Mouse (Mus musculus) CH12.LX (cell line): ENCODE results near the gene Tmem178b. TPM values are rescaled to one million over a fixed set of nuclear protein-coding genes. Genes with fewer than 3 reads are reported as not detected.

ENCODE experiments used
- DNase-seq: peaks from one replicate; pipeline ENCODE4 v3.0.0-alpha.2; 2013; ENCODE audit errors: extremely low read depth
- H3K27ac ChIP-seq: 2 replicates; pipeline ENCODE4 v1.5.1; 2012; ENCODE audit warnings: low read depth, mild to moderate bottlenecking, control low read depth, moderate library complexity; ENCODE audit not compliant: insufficient read depth
- H3K27me3 ChIP-seq: replicated peaks from 2 replicates; pipeline ENCODE3; 2012; ENCODE audit warnings: inconsistent platforms
- H3K36me3 ChIP-seq, 2 experiments: replicated peaks in 1 of 2; 2 replicates each; pipeline versions ENCODE3 to v1.6.1; 2012; ENCODE audit warnings: inconsistent platforms in 1 of 2, low read length in 1 of 2, mild to moderate bottlenecking in 1 of 2, mixed read lengths in 1 of 2, moderate library complexity in 1 of 2; ENCODE audit not compliant: control insufficient read depth in 1 of 2, insufficient read depth in 1 of 2
- H3K4me1 ChIP-seq, 2 experiments: 2 replicates each; pipeline ENCODE4 v1.6.1; 2012; ENCODE audit warnings: inconsistent platforms in 1 of 2, moderate library complexity in 1 of 2; ENCODE audit not compliant: insufficient read depth in 2 of 2, control insufficient read depth in 1 of 2
- H3K4me2 ChIP-seq: 2 replicates; pipeline ENCODE4 v1.6.1; 2012; ENCODE audit warnings: low read depth, mild to moderate bottlenecking, control low read depth; ENCODE audit not compliant: poor library complexity, insufficient read depth, severe bottlenecking
- H3K4me3 ChIP-seq, 3 experiments: fragments of 150-350 bp in 1 of 3; sonication (generic) in 1 of 3; replicated peaks in 1 of 3; 2 replicates each; pipeline versions ENCODE3 to v1.5.1; 2011 to 2012; ENCODE audit warnings: low read depth in 2 of 3, low read length in 2 of 3, mild to moderate bottlenecking in 2 of 3, moderate library complexity in 2 of 3, control low read depth in 1 of 3, improper control_type of control experiment in 1 of 3, inconsistent platforms in 1 of 3, mixed read lengths in 1 of 3; ENCODE audit not compliant: poor library complexity in 1 of 3
- H3K79me2 ChIP-seq: replicated peaks from 2 replicates; pipeline ENCODE4 v1.6.1; 2012; ENCODE audit warnings: mild to moderate bottlenecking, moderate library complexity; ENCODE audit not compliant: control insufficient read depth, poor library complexity, insufficient read depth, severe bottlenecking; ENCODE audit errors: extremely low read depth
- H3K9ac ChIP-seq: 2 replicates; pipeline ENCODE4 v1.6.1; 2012; ENCODE audit warnings: low read depth, mild to moderate bottlenecking, control low read depth, moderate library complexity; ENCODE audit not compliant: insufficient read depth
- H3K9me3 ChIP-seq: replicated peaks from 2 replicates; pipeline ENCODE3; 2012; ENCODE audit warnings: low read length, inconsistent platforms, mixed read lengths
- BHLHE40 ChIP-seq: IDR thresholded peaks from 2 replicates; pipeline ENCODE4 v1.6.1; 2011; ENCODE audit warnings: mild to moderate bottlenecking, low read depth, low read length, improper control_type of control experiment
- CHD2 ChIP-seq: IDR thresholded peaks from 2 replicates; pipeline ENCODE4 v1.6.1; 2011; ENCODE audit warnings: low read length, improper control_type of control experiment
- CTCF ChIP-seq, 2 experiments: IDR thresholded peaks in 1 of 2; conservative IDR thresholded peaks in 1 of 2; 2 replicates each; pipeline ENCODE4 v1.5.1; 2011 to 2012; ENCODE audit warnings: low read depth in 2 of 2, low read length in 2 of 2, improper control_type of control experiment in 1 of 2, inconsistent platforms in 1 of 2, mild to moderate bottlenecking in 1 of 2, moderate library complexity in 1 of 2
- EP300 ChIP-seq: IDR thresholded peaks from 2 replicates; pipeline ENCODE4 v1.6.1; 2011; ENCODE audit warnings: low read length, improper control_type of control experiment
- ETS1 ChIP-seq: conservative IDR thresholded peaks from 2 replicates; pipeline ENCODE4 v1.6.1; 2012; ENCODE audit warnings: low read depth, mild to moderate bottlenecking, inconsistent platforms, low read length, improper control_type of control experiment, moderate library complexity
- GABPA ChIP-seq: IDR thresholded peaks from 2 replicates; pipeline ENCODE4 v1.6.1; 2012; ENCODE audit warnings: low read depth, low read length, improper control_type of control experiment, inconsistent platforms; ENCODE audit not compliant: insufficient replicate concordance
- KAT2A ChIP-seq: IDR thresholded peaks from 2 replicates; pipeline ENCODE4 v1.6.1; 2012; ENCODE audit warnings: low read length, improper control_type of control experiment, inconsistent platforms; ENCODE audit not compliant: insufficient replicate concordance
- MAX ChIP-seq: IDR thresholded peaks from 2 replicates; pipeline ENCODE4 v1.6.1; 2011; ENCODE audit warnings: low read length, improper control_type of control experiment
- MAZ ChIP-seq: IDR thresholded peaks from 2 replicates; pipeline ENCODE4 v1.6.1; 2012; ENCODE audit warnings: low read depth, mild to moderate bottlenecking, inconsistent platforms, low read length, improper control_type of control experiment, moderate library complexity
- MEF2A ChIP-seq: IDR thresholded peaks from 2 replicates; pipeline ENCODE4 v1.6.1; 2014; ENCODE audit warnings: low read depth, mild to moderate bottlenecking, inconsistent platforms, low read length, improper control_type of control experiment, borderline replicate concordance
- MXI1 ChIP-seq: IDR thresholded peaks from 2 replicates; pipeline ENCODE4 v1.6.1; 2011; ENCODE audit warnings: mild to moderate bottlenecking, low read depth, low read length, improper control_type of control experiment
- NELFE ChIP-seq: IDR thresholded peaks from 2 replicates; pipeline ENCODE4 v1.6.1; 2011; ENCODE audit warnings: low read depth, low read length, improper control_type of control experiment
- NRF1 ChIP-seq: IDR thresholded peaks from 2 replicates; pipeline ENCODE4 v1.6.1; 2014; ENCODE audit warnings: low read depth, mild to moderate bottlenecking, inconsistent platforms, low read length, improper control_type of control experiment, moderate library complexity
- POLR2AphosphoS2 ChIP-seq: IDR thresholded peaks from 2 replicates; pipeline ENCODE4 v1.6.1; 2011; ENCODE audit warnings: low read depth, low read length, improper control_type of control experiment
- SIN3A ChIP-seq: IDR thresholded peaks from 2 replicates; pipeline ENCODE4 v1.6.1; 2012; ENCODE audit warnings: low read length, improper control_type of control experiment, inconsistent platforms
- TBP ChIP-seq: conservative IDR thresholded peaks from 2 replicates; pipeline ENCODE4 v1.6.1; 2011; ENCODE audit warnings: low read depth, low read length, improper control_type of control experiment
- TCF12 ChIP-seq: IDR thresholded peaks from 2 replicates; pipeline ENCODE4 v1.6.1; 2014; ENCODE audit warnings: low read depth, mild to moderate bottlenecking, inconsistent platforms, low read length, improper control_type of control experiment
- UBTF ChIP-seq: IDR thresholded peaks from 2 replicates; pipeline ENCODE4 v1.6.1; 2012; ENCODE audit warnings: low read depth, mild to moderate bottlenecking, inconsistent platforms, low read length, improper control_type of control experiment, moderate library complexity
- USF2 ChIP-seq: conservative IDR thresholded peaks from 2 replicates; pipeline ENCODE4 v1.6.1; 2011; ENCODE audit warnings: low read depth, low read length, improper control_type of control experiment
- ZC3H11A ChIP-seq: IDR thresholded peaks from 2 replicates; pipeline ENCODE4 v1.6.1; 2012; ENCODE audit warnings: low read depth, mild to moderate bottlenecking, inconsistent platforms, low read length, improper control_type of control experiment
- dilution Hi-C: fragments of 300-500 bp; cut with MboI; formaldehyde crosslinking; loops from 2 replicates; pipeline ENCODE4 v1.14.3; 2020; ENCODE audit warnings: low sequenced_read_pairs; ENCODE audit not compliant: extremely low pct_unique_long_range_greater_than_20kb, extremely low pct_ligation_motif_present
- in situ Hi-C: fragments of 300-500 bp; cut with MboI; formaldehyde crosslinking; loops from 3 replicates; pipeline ENCODE4 v1.14.3; 2019; ENCODE audit warnings: low sequenced_read_pairs, low pct_ligation_motif_present, low pct_unique_long_range_greater_than_20kb, mixed read lengths
- polyA plus RNA-seq: library from polyadenylated mRNA; unstranded; fragments of >175 nt; gene quantifications from 2 replicates; pipeline ENCODE4 v1.2.1, GENCODE M21; 2012; ENCODE audit warnings: low read depth; ENCODE audit not compliant: insufficient read length
- total RNA-seq, 2 experiments: library from RNA; depleted of rRNA; stranded (reverse); fragments of 300-350 nt in 1 of 2; fragments of >200 nt in 1 of 2; gene quantifications; 2 replicates each; pipeline ENCODE4 v1.2.3; 2012 to 2014

Tmem178b gene
- total and polyA plus RNA-seq, 3 experiments, result not detected

GRCm38 (mm10) chr6:39978942-39979341 lies 105.9 kb downstream of the Tmem178b start:
- no peak for DNase-seq
- H3K27ac ChIP-seq, result no peak overlapping the region
- dilution Hi-C loops (no loop called here), in situ Hi-C loops (no loop called here)
- no peaks in the 10 kb centered on the region for H3K4me1 ChIP-seq
- H3K9me3 ChIP-seq, result no peaks in the 10 kb centered on the region
- H3K27me3 ChIP-seq, result no peaks in the 10 kb centered on the region
- TF ChIP-seq BHLHE40, result no peak
- no peak for TF ChIP-seq NELFE
- TF ChIP-seq MXI1, result no peak
- TF ChIP-seq EP300, result no peak
- no peak for TF ChIP-seq USF2
- no peak for TF ChIP-seq ETS1
- no peak for TF ChIP-seq GABPA
- TF ChIP-seq CTCF (conservative IDR thresholded peaks at IDR 0.05 in 1 of 2, IDR thresholded peaks at IDR 0.05 in 1 of 2; ENCODE audit: low read depth in 2 of 2, low read length in 2 of 2), result no peak
- TF ChIP-seq MAX, result no peak
- TF ChIP-seq POLR2AphosphoS2, result no peak
- TF ChIP-seq MEF2A, result no peak
- TF ChIP-seq MAZ, result no peak
- no peak for TF ChIP-seq ZC3H11A
- TF ChIP-seq KAT2A, result no peak
- TF ChIP-seq TBP, result no peak
- H3K4me3 ChIP-seq, result no peak overlapping the region
- no peak overlapping the region for H3K4me2 ChIP-seq
- no peaks in the 10 kb centered on the region for H3K36me3 ChIP-seq
- no peak overlapping the region for H3K9ac ChIP-seq
- H3K79me2 ChIP-seq, result no peaks in the 10 kb centered on the region

- no peak overlapping the region for H3K4me2 ChIP-seq
- no peaks in the 10 kb centered on the region for H3K79me2 ChIP-seq
- H3K4me3 ChIP-seq, result no peak overlapping the region
- no peak for DNase-seq
- no peak for TF ChIP-seq UBTF
- no peak for TF ChIP-seq SIN3A
- TF ChIP-seq ETS1, result no peak
- no peak for TF ChIP-seq TCF12
- no peak for TF ChIP-seq CHD2
- no peak for TF ChIP-seq NRF1
- no peaks in the 10 kb centered on the region for H3K4me1 ChIP-seq
- H3K9me3 ChIP-seq, result no peaks in the 10 kb centered on the region
- H3K9ac ChIP-seq, result no peak overlapping the region
- H3K27ac ChIP-seq, result no peak overlapping the region
- no peaks in the 10 kb centered on the region for H3K36me3 ChIP-seq
- in situ Hi-C loops (no loop called here), dilution Hi-C loops (no loop called here)
- peaks cover 14% of the 10 kb centered on the region for H3K27me3 ChIP-seq
These were observed 117.7 kb downstream of the Tmem178b start for GRCm38 (mm10) chr6:39990772-39991171.
